18 mouse cellular contexts compared by ENCODE assay signal in genomic region chr4:58085340-58085739, GRCm38 (mm10).
DNase-seq lines count a peak whose midpoint lies in the region; ATAC-seq and TF ChIP-seq lines count a peak whose summit lies in the region.
"Had no signal": no experiment of that assay in that cellular context is flagged by ENCODE, and none has a peak within 500 bp of the region (broad histone marks: within the 10 kb centered on the region; RNA-seq: fewer than 3 reads in every experiment).

No protein-coding gene starts in this region.

- DNase-seq in CD4-positive, CD25-positive, alpha-beta regulatory T cell, adult 2 months (ENCODE audit: low read depth, low spot score): peak; percentile 20
- no peak for DNase-seq in kidney, postnatal 0 days (ENCODE audit: low spot score)
- DNase-seq in testis, postnatal 10 days (ENCODE audit: low spot score): no peak
- no peak for DNase-seq in urinary bladder, postnatal 36 days (ENCODE audit: low spot score in 2 of 2)
- DNase-seq in left cerebral cortex, adult 11 months (ENCODE audit: low spot score): no peak
- DNase-seq: cerebellum, adult 11 months; kidney, adult 11 months; kidney, postnatal 36 days; layer of hippocampus, postnatal 36 days; lung, adult 18-20 months; right cerebral cortex, postnatal 4 days; thymus, postnatal 14 days had no signal

- no peaks in the 10 kb centered on the region for H3K4me1 ChIP-seq in kidney, postnatal 0 days (replicated peaks; ENCODE audit: insufficient read depth, low read length)
- H3K4me1 ChIP-seq in kidney, embryonic 15.5 days: no peaks in the 10 kb centered on the region
- no peaks in the 10 kb centered on the region for H3K4me1 ChIP-seq in testis, adult 2 months (ENCODE audit: control insufficient read depth, insufficient read depth, low read length)
- H3K4me1 ChIP-seq: embryonic facial prominence, embryonic 13.5 days; hindbrain, embryonic 12.5 days; limb, embryonic 10.5 days had no signal

- no peak overlapping the region for H3K9ac ChIP-seq in kidney, postnatal 0 days (ENCODE audit: low read depth, low read length)
- H3K9ac ChIP-seq in kidney, embryonic 15.5 days: no peak overlapping the region
- H3K9ac ChIP-seq: embryonic facial prominence, embryonic 13.5 days; hindbrain, embryonic 12.5 days had no signal

- H3K36me3 ChIP-seq in kidney, postnatal 0 days (ENCODE audit: insufficient read depth, low read length): no peaks in the 10 kb centered on the region
- 0 out of 2 replicates have a peak, but pooled peaks cover 3% of the 10 kb centered on the region for H3K36me3 ChIP-seq in kidney, embryonic 15.5 days
- H3K36me3 ChIP-seq in testis, adult 2 months (ENCODE audit: control insufficient read depth, insufficient read depth, low read length): no peaks in the 10 kb centered on the region
- H3K36me3 ChIP-seq: hindbrain, embryonic 12.5 days; limb, embryonic 10.5 days had no signal

- 94% methylated on average over 3 of the region's 3 CpGs for WGBS in kidney, postnatal 0 days
- 88% methylated on average over 3 of the region's 3 CpGs for WGBS in kidney, embryonic 15.5 days

- ATAC-seq in CD4-positive, CD25-positive, alpha-beta regulatory T cell, adult 4 months: no peak
- no peak for ATAC-seq in kidney, postnatal 0 days (replicated peaks; ENCODE audit: low FRiP score, low read depth)
- no peak for ATAC-seq in kidney, embryonic 15.5 days (replicated peaks; ENCODE audit: low FRiP score)

- H3K27ac ChIP-seq in kidney, postnatal 0 days: no peak overlapping the region
- H3K27ac ChIP-seq in kidney, embryonic 15.5 days: no peak overlapping the region
- H3K27ac ChIP-seq in testis, adult 2 months (ENCODE audit: control insufficient read depth, insufficient read depth, low read depth, low read length): no peak overlapping the region
- H3K27ac ChIP-seq: embryonic facial prominence, embryonic 13.5 days; hindbrain, embryonic 12.5 days; limb, embryonic 10.5 days had no signal

- H3K27me3 ChIP-seq in kidney, postnatal 0 days (ENCODE audit: insufficient read depth, low read length): no peaks in the 10 kb centered on the region
- H3K27me3 ChIP-seq in kidney, embryonic 15.5 days: no peaks in the 10 kb centered on the region
- H3K27me3 ChIP-seq in testis, adult 2 months (ENCODE audit: control insufficient read depth, insufficient read depth, low read length): no peaks in the 10 kb centered on the region
- H3K27me3 ChIP-seq: embryonic facial prominence, embryonic 13.5 days; hindbrain, embryonic 12.5 days had no signal

- H3K4me3 ChIP-seq in kidney, postnatal 0 days (replicated peaks; ENCODE audit: low read depth, low read length): no peak overlapping the region
- H3K4me3 ChIP-seq in kidney, embryonic 15.5 days (replicated peaks): no peak overlapping the region
- H3K4me3 ChIP-seq in testis, adult 2 months (ENCODE audit: control insufficient read depth, low read depth, low read length): no peak overlapping the region
- H3K4me3 ChIP-seq: embryonic facial prominence, embryonic 13.5 days; hindbrain, embryonic 12.5 days; limb, embryonic 10.5 days had no signal

- no peak overlapping the region for H3K4me2 ChIP-seq in kidney, postnatal 0 days (ENCODE audit: low read length)
- no peak overlapping the region for H3K4me2 ChIP-seq in kidney, embryonic 15.5 days
- H3K4me2 ChIP-seq: embryonic facial prominence, embryonic 13.5 days; hindbrain, embryonic 12.5 days had no signal

- TF ChIP-seq POLR2A in testis, adult 2 months (IDR thresholded peaks at IDR 0.05; ENCODE audit: control insufficient read depth, low read depth, low read length): no peak

- no peaks in the 10 kb centered on the region for H3K9me3 ChIP-seq in kidney, postnatal 0 days (replicated peaks; ENCODE audit: low read length)
- H3K9me3 ChIP-seq in kidney, embryonic 15.5 days (replicated peaks): no peaks in the 10 kb centered on the region
- H3K9me3 ChIP-seq: embryonic facial prominence, embryonic 13.5 days; hindbrain, embryonic 12.5 days; limb, embryonic 10.5 days had no signal

- TF ChIP-seq CTCF in kidney, postnatal 0 days (IDR thresholded peaks at IDR 0.05; ENCODE audit: low read depth): peak; percentile 50
- TF ChIP-seq CTCF in testis, adult 2 months (IDR thresholded peaks at IDR 0.05; ENCODE audit: control insufficient read depth, insufficient read depth, insufficient replicate concordance, low read depth, low read length): 0 out of 2 replicates have a peak, but pooled peaks have one; percentile 12
